Mouse (Mus musculus) thymus, postnatal 10 days (tissue): Measurements from ENCODE around the gene Tti1.

Source experiments
- DNase-seq, 2 experiments: peaks; one replicate each; pipeline ENCODE4 v3.0.0; 2021; ENCODE audit warnings: low spot score in 2 of 2

Tti1 gene

GRCm38 (mm10) chr2:158039662-158040061, 11.4 kb upstream of the Tti1 start:
- no peak for DNase-seq

DNA sequence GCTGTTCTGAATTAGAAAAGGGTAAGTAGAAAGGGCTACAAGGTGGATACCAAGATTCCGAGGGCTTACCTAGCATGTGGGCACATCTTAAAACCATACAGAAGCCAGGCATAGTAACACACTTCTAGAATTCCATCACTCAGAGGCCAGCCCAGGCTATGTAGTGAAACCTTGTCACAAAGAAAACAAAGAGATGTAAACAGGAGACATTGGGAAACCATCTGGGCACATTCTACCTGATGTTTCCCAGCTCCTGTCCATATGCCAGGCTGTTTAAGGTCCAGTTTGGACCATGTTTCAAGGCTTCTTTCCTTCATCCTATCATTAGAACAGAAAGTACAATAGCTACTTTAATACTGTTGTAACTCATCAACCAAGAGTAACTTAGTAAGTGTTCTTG, 9.3 kb upstream of the Tti1 start:
- no peak for DNase-seq

- DNase-seq: no peak
These were observed 8.7 kb upstream of the Tti1 start for GRCm38 (mm10) chr2:158036953-158037352.

GRCm38 (mm10) chr2:158036408-158036807, 8.2 kb upstream of the Tti1 start:
- DNase-seq: no peak

GRCm38 (mm10) chr2:158035813-158036212, 7.6 kb upstream of the Tti1 start:
- DNase-seq: no peak

DNA sequence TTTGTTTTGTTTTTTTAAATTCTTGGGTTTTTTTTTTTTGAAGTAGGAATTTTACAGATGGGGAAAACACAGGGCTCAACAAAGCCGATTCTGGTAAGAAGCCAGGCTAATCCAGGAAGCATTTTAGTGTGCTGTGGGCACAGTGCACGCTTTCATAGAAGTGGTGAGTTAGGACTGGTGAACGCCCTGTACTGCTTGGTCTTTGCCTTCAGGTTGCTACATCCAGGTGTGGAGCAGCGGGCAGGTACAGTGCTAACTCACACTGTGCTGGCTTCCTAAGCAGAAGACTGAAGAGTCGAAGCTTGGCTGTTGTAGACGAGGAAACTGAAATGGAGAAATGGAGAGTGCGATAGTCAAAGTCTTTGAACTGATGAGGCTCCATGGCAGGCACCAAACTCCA, 1.8 kb upstream of the Tti1 start:
- no peak for DNase-seq

DNA sequence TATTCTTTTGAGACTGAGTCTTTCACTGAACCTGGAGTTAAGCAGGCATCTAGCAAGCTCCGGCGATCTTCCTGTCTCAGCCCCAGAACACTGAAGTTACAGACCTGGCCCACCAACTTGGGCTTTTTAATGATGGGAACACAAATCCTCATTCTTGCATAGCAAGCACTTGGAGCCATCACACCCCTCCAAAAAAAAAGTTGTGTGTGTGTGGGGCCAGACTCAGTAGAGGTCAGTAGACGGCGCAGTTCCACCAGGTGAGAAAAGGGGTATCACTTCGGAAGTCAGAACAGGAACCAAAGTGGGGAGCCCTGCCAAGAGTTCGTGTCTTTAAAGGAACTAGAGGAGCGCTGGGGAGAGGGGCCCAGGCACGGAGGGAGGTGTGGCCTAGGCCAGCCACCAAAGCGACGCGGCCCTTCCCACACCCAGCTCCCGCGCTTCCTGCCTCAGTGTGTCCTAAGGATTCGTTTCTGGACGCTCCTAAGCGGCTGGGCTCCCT, 329 bp downstream of the Tti1 start:
- no peak for DNase-seq

DNA sequence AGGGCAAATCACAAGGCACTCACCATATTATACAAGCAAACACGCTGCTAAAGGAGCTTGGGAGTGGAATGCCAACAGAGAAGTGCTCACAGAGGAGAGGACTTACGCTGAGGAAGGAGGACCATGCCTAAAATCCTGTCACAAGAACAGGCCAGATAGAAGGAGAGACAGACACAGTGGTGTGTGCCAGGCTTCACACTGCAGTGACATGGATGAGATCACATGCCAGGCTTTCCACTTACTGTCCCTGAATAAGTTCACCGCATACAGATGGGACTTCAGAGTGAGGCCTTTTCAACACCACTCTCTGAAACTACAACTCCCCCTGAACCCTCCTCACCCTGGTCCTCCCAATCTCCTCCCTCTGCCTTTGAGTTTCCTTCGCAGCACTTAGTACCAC, 10.9 kb downstream of the Tti1 start:
- DNase-seq: no peak

DNA sequence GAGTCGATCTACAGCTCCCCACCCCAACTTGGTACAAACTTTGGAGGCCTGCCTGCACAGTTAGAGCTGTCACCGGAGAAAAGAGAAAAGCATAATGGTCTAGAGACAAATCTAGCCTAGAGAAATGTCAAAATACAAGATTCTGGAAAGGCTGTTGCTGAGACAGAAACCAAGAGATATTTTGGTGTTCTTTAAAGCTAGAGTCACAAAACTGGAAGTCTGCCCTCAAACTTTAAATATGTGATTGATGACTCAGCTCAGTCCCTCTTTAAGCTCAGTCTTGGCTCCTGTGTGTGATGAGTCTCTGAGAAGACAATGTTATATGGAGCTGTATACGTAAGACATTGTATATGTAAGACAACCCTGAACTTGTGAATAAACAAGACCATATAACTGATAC, 15.6 kb downstream of the Tti1 start:
- no peak for DNase-seq

GRCm38 (mm10) chr2:158009373-158009772, 18.9 kb downstream of the Tti1 start:
- no peak for DNase-seq

DNA sequence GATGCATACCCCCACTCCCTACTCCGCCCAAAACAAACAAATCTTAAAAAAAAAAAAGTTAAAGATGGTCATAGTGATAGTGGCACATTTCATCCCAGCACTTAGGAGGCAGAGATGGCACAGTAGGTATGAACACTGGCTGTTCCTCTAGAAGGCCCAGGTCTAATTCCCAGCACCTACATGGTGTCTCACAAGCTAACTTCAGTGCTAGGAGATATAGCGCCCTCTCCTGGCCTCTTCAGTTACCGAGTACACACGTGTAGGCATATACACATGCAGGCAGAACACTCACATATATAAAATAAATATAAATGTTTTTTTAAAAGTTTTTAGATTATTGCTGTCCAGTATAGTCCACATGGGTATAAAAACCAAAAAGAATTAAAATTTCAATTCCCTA, 22.6 kb downstream of the Tti1 start:
- no peak for DNase-seq

DNA sequence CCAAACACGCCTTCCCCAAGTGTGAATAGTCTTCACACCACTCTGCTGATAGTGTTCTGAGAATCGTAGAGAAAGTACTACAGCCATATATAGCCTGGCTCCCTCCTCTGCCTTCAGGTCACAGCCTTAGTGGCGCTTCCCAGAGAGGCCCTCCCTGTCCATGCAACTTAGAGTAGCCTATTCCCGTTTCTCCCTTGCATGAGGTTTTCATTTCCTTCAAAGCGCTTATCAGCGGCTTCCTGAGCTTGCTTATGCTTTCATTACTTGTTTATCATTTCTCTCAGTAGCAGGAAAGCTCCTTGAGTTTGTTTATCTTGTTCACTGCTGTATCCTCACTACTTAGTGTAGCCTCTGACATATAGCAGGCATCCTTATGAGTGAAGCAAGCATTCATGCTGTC, 23.6 kb downstream of the Tti1 start:
- no peak for DNase-seq

DNA sequence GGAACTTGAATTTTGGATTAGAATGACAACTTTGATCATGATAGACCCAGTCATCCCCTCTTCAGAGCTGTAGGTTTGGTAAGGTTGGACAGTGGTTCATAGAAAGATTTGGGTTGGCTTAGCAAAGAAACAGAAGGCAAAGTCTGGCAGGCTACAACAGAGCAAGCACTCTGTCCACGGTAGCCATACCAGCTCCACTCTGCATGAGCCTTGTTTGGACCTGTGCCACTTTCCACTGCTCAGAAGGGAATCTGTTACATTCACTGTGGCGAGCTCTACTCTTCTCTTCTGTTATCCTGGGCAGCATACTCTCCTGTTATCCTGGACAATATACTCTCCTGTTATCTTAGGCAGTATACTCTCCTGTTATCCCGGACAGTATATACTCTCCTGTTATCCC, 29.4 kb downstream of the Tti1 start:
- DNase-seq: no peak

DNA sequence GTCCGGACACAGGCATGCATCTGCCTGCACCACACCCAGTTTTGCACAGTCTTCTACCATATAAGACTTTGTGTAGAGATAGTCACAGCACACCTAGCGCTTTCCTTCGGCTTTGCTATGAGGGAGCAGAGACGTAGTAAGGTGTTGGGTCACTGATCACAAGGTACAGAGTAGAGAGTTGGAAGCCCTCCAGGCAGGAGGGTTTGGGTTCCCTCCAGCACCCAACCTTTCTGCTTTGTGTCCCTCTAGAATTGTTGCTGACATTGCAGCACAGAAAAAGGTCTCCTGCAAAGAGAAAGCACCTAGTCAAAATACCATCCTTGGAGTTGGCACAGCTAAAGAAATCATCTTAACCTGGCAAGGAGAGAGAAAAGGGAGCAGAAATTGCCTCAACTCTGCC, 35.7 kb downstream of the Tti1 start:
- no peak for DNase-seq

DNA sequence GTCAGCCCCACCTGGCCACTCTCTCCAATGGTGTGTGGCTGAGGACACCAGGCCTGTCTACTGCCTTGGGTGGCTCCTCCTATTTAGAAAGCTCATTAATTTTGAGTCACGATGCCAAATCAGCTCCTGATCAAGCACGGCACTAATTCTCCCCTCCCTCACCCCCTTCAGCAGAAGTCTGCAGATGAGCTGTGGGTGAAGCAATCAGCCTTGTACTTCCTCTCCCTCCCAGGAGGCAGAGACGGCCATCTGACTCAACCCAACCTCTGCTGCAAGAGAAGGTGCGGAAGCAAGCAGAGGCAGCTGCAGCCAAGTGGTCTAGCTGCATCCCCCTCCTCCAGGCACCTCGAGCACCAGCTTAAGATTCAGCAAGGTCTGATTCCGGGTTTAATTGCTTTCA, 37.2 kb downstream of the Tti1 start:
- no peak for DNase-seq

GRCm38 (mm10) chr2:157989946-157990345, 38.3 kb downstream of the Tti1 start:
- no peak for DNase-seq

- no peak for DNase-seq
These were observed 39.6 kb downstream of the Tti1 start for GRCm38 (mm10) chr2:157988416-157989190.

- DNase-seq: no peak
These were observed 42.0 kb downstream of the Tti1 start for GRCm38 (mm10) chr2:157986235-157986634.

DNA sequence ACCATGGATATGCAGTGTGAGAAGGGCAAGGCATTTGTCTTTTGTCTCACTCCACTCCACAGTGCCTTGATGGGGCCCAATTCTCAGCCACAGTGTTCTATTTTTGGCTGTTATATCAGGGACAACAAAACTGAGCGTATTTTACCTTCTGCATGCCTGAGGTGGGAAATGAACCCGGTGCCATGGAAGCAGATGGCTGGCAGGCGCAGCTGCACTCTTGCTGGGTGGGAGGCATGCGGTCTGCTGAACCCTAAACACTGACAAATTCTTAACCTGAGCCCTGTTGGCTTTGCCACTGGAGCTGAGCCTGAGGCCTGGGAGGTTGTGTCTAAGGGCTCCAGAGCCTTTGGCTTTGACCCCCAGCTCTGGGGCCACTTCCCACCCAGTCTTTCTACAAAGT, 42.6 kb downstream of the Tti1 start:
- no peak for DNase-seq

DNA sequence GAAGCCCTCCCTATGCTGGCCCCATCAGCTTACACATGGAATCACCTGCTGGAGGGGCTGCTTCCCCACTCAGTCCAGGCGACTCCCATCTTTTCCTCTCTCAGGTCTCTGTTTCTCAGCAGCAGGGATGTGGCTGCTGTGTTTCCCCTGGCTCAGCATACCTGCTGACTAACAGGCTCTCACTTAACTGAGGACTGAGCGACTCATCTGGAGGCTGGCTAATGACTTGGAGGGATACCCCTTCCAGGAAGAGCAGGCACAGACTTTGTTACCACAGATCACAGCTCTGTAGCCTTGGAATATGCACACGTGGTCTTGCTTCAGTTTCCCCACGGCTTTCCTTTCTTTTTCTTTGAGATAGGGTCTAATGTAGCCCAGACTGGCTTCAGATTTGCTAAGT, 45.0 kb downstream of the Tti1 start:
- DNase-seq: no peak

DNA sequence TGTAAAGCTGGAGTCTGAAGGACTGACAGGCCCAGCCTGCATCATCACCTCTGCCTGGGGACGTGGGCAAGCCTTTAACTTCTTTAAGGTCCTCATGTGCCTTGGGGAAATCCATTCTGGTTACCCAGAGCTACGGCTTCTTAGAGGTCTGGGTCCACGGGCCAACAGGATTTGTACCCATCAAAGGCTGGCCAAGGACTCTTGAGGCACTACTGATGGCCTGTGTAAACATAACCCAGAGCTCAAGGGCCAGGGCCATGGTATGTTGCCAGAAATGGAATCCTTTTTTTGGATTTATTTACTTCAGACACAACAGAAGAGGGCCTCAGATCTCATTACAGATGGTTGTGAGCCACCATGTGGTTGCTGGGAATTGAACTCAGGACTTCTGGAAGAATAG, 45.5 kb downstream of the Tti1 start:
- no peak for DNase-seq

GRCm38 (mm10) chr2:157979241-157979640, 49.0 kb downstream of the Tti1 start:
- DNase-seq: no peak

- DNase-seq: no peak
These were observed 52.6 kb downstream of the Tti1 start for GRCm38 (mm10) chr2:157975595-157975994.
